Comparison of ENCODE assay signal across 33 mouse cellular contexts in the genomic region with DNA sequence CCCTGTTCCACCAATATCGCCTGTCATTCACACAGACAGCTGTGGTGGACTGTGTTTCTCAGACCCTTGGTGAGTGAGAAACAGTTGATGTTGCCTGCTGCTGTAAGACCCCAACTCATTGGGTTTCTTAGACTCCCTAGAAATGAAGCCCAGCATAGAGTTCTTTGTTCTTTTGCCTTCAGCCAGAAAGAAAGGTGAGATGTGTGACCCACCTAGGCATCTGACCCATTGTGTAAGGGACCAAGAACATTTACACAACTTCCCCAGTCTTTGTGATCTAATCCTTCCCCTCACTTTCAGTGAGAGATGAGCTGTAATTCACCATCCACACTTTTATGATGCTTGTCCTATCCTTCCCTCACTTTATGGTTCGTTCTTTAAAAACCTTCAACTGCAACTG. TPM values are rescaled to one million over a fixed set of nuclear protein-coding genes. Genes with fewer than 3 reads are reported as not detected.
"Had no signal": no experiment of that assay in that cellular context is flagged by ENCODE, and none has a peak within 500 bp of the region (broad histone marks: within the 10 kb centered on the region; RNA-seq: fewer than 3 reads in every experiment).

No protein-coding gene starts in this region.

RNA-seq across cellular contexts. Expression of a gene that starts 26.0 kb away (rescaled TPM):
- total RNA-seq: common myeloid progenitor, adult 5-6 weeks; forebrain, postnatal 0 days; gastrocnemius, adult 18-20 months; gastrocnemius, adult 2 months; gastrocnemius, adult 8-10 months; gastrocnemius, postnatal 10 days; gastrocnemius, postnatal 14 days; gastrocnemius, postnatal 25 days; gastrocnemius, postnatal 36 days; gastrocnemius, postnatal 4 days; granulocyte monocyte progenitor cell, adult 5-6 weeks; heart, adult 18-20 months; heart, adult 2 months; heart, adult 8-10 months had no signal
- polyA plus RNA-seq: cortical plate, adult 2 months; embryonic facial prominence, embryonic 10.5 days; embryonic facial prominence, embryonic 11.5 days; embryonic facial prominence, embryonic 12.5 days; embryonic facial prominence, embryonic 13.5 days; embryonic facial prominence, embryonic 14.5 days; embryonic facial prominence, embryonic 15.5 days; erythroblast, embryonic 14.5 days; forebrain, embryonic 10.5 days; forebrain, embryonic 11.5 days; forebrain, embryonic 12.5 days; forebrain, embryonic 13.5 days; forebrain, embryonic 14.5 days; forebrain, embryonic 15.5 days; forebrain, embryonic 16.5 days; forebrain, postnatal 0 days; frontal cortex, adult 2 months; gonadal fat pad, adult 2 months; heart, adult 2 months; heart, embryonic 10.5 days; heart, embryonic 11.5 days had no signal
